Mouse (Mus musculus) mesoderm, embryonic 11.5 days (tissue): Measurements from ENCODE around the gene Bcl7c.

Experiments
- DNase-seq: peaks from one replicate; pipeline ENCODE4 v3.0.0-alpha.2; 2012; ENCODE audit warnings: low read depth, low spot score

Gene Bcl7c

DNA sequence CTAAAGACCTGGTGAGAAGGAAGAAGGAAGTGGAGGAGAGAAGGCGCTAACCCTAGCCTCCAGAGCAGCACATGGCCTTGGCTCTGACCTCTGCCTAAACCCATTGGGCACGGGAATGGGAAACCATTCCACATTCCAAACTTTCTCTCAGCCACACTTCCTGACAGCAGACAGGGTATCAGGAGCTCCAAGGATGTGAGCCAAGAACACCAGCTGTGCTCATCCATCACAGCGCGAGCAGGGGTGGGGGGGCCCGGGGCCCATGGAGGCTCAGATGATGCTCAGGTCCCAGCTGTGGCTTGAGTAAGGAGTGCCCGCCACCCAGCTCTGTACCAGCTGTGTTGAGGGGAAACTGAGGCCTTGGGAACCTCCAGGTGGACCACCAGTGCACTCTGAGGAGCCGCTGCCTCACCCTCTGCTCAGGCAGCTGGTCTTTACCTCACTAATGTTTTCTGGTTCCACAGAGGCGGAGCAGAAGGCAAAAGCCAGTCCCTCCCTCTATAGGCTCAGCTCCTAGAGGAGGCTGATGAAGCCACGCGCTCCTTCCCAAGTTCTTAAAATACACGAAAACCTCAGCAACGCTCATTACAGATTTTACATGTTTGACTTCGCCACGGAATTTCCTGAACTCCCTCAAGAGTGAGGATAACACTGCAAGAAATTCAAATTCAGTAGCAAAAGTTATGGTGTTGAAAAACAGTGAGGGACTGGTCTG lies 23.3 kb downstream of the Bcl7c start:
- peak; percentile 49 for DNase-seq

DNA sequence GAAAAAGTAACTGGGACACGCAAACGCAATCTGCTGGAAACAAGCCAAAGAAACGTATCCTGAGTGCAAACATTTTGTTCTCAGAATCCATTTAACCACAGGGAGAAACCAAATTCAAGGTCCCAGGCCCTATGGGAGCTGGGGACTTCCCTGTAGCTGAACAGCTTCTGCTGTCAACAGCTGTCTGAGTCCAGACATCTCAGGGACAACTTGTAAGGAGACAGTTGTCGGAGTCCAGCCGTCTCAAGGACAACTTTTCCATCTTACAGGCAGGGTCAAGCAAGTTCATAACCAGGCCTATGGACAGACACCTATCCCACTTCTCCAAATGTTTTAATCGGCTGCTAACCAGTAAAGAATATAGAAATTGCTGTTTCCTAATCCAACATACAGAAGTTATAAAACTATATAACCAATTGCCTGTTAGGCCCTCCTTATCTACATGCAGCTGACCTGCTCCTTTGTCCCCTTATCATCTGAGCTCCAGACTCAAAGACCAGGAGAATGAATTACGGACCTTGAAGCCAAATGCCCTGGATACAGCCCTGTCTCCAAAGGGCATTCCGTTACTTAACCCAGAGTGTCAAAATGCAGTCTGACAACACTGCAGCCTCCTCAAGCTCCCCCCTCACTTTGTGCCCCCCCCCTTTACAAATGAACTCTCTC lies 26.7 kb downstream of the Bcl7c start:
- DNase-seq, result no peak

DNA sequence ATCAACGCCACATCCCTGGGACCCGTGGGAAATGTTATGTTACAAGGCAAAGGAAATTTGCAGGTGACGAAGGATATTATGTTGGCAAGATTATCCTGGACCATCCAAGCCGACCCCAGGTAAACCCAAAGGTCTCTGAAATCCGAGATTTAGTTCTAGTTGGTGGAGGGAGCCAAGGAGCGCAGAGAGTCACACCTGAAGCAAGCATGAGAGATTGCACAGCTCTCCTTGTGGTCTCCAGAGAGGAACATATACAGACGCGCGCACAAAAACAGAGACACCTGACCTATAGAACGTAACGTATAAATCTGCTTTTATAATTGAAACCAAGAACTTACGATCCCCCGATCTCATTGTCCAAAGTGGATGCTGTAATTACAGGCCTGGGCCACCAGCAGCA lies 28.2 kb downstream of the Bcl7c start:
- DNase-seq, result no peak

DNA sequence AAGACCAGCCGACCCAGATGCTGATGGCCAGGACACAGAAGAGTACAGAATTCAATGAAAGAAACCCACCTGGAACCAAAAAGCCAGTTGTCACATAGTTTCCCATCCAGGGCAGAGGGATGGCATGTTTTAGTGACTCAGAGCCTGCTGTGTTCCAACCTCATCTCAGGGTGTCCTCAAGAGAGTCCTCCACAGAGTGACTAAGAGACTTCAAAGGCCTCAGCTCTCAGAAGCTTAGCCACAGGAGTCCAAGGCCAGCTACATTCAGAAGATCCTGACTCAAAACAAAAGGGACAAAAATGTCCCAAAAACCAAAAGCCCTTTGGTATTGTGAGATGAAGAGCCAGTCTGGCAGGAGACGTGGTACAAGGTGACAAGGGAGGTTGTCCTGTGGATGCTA lies 29.9 kb downstream of the Bcl7c start:
- DNase-seq, result no peak

DNA sequence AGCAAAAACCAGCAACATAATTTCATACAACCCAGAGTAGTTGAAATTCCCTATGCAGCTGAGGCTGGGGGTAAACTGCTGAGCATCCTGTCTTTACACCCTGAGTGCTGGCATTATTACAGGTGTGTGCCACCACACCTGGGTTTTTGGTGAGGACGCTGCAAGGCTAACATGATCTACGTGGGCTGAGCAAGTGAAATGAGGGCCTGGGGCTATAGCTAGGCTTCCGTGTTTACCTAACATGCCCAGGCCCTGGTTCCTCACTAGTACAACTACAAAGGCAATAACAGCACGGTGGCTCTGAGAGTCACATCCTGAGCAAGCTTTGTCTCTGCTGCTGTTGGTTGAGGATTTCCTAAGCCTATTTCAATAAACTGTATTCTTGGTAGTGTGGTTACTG lies 31.1 kb downstream of the Bcl7c start:
- DNase-seq, result no peak

DNA sequence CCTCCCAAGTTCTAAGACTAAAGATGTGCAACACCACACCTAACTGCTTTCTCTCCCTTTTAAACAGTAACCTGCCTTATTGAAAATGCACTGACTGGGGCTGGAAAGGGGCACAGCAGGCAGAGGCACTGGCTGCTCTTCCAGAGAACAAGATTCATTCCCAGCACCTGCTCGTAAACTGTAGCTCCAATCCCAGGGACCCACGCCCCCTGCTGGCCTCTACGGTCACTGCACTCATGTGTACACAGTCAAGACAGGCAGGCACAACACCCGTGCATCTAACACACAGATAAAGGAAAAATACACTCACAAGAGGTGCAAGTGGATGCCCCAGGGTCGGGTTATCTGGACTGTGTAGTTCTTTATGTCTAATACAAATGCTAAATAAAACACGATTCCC lies 31.7 kb downstream of the Bcl7c start:
- DNase-seq, result peak; percentile 57

DNA sequence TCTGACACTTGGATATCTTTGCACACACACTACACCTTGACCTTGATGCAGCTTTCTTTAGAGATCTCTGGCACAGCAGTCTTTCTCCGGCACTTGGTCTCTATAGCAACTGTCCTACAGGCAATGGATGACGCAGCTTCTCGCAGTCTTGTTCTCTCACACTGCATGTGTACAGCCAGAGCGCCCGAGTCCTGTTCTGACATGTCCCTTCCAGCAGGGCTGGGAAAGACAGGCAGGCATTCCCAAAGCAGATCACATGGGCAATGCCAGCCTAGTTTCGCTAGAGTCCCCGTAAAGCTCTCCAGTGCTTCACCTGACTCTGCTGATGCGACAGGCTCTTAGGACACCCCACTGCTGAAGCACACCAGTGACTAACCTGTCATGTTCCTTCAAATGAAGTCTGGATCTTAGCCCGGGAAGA lies 33.3 kb downstream of the Bcl7c start:
- DNase-seq, result no peak

DNA sequence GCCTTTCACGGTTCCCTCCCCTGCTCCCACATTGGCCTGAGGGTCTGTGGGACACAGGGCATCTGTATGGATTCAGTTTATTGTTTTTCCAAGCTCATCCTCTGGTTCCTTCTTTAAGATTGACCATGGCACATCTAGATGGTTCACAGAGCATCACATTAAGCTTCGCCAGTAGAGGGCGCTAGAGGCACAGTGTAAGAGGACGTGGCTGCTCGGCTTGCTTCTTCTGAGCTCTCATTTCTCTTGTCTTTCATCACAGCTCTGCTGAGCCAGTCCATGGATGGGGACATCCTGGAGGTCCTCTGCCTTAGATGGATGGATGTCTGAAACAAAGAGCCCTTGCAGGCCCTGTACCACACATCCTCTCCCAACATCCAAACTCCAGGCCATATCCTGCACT lies 33.8 kb downstream of the Bcl7c start:
- peak; percentile 92 for DNase-seq

DNA sequence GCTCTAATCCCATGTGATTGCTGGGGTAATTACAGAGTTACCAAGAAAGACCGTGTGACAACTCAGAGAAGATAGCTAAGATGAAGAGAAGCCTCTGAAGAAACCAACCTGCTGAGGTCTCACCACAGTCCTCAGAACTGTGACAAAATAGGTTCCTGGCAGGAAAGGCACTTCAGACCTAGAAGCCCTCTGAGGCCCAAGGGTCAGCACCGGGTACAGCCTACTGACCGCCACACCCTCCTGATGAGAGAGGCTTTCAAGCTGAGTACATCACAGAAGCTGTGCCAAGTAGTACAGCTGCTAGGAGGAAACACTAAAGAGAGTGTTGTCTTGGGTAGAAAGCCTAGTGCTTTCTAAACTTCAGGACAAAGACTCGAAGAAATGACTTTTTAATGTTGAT lies 36.0 kb downstream of the Bcl7c start:
- DNase-seq, result no peak

DNA sequence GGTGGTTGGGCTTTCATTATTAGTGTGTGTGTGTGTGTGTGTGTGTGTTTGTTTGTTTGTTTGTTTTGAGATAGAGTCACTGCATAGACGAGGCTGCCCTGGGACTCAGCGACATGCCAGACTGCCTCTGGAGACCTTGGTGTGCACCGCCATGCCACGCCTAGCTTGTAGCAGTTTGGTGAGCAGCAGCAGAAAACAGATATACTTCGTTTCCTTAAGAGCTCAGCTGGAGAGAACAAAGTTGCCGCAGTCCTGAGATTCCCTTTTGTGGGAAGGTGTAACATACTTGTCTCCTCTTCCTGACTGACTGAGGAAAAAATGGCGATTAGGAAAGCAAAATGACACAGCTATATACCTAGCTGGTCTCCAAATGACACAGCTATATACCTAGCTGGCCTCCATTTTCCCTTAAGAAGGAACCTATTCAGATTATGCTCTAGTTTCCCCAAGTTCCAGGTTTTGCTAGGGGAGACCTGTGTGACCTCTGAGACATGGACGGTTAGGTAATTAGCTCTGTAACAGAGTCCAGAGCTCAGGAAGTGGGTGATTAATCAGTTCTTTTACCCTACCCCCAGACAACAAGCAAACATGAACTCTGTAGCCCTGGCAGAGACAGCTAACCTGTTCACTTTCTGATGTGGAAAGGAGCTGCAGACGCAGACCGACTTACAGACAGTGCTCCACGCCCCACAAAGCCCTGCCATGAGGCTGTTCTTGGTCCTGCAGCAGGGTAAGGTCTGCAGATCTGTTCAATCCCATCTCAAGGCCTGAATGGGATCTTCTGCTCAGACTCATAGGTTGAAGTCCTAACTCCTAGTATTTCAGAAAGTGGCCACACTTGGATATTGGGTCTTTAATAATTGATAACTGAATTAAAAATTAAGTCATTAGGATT lies 36.6 kb downstream of the Bcl7c start:
- DNase-seq, result no peak

DNA sequence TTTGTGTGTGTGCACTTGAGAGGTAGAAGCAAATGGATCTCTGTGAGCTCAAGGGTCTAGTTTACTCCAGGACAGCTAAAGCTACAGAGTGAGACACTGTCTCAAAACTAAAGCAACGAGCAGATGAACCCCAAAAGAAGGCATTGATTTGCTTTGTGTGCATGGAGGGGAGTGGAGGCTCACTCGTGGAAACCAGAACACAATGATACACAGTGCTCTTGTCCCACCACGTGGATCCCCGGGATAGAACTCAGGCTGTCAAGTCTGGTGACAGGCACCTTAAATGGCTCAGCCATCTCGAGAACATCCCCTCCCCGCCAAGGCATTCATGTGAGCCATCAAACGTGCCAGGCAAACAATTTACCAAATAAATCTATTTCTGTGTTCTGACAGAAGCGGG lies 41.6 kb downstream of the Bcl7c start:
- no peak for DNase-seq

DNA sequence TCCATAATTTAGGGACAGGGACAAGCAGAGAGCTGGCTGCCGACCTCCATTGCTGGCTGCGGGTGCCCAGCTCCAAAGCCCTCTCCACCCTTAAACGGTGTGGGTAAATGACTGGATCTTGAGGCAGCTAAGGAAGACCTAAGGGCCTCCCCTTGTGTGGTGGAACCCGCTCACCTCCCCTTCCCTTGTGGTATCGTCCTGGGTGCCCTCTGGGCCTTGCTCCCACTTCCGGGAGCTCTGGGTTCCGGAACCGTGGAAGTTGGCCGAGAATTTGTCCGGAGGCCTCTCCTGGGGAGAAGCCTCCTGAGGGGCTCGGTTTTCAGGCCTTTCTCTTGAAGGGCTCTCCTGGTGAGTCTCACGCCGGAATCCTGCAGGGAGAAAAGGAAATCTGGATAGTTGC lies 42.1 kb downstream of the Bcl7c start:
- DNase-seq, result no peak

DNA sequence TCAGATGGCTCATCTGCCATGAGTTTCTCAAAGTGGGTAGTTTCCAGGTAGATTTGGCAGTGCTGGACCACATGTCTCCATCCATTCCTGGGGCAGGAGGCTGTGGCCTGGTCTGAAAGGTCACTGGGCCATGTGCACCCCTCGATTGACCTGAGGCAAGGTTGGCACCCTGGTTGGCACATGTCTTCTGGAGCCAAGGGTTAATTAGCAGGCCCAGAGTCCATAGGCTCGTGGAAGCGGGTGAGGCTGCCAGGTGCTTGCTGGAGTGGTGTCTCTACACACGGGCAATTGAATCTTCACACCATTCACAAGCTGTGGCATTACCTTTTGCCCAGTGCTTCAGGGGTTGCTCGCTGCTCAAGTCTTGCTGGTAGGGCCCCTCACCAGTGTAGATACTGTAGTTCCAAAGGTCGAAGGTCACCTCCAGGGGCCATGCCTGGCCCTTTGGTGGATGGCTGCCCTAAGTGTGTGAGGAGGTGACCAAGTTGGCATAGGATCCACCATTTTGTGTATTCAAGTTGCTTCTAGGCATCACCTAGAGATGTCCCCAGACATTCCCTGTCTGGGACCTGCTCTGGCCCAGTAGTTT lies 42.6 kb downstream of the Bcl7c start:
- no peak for DNase-seq

DNA sequence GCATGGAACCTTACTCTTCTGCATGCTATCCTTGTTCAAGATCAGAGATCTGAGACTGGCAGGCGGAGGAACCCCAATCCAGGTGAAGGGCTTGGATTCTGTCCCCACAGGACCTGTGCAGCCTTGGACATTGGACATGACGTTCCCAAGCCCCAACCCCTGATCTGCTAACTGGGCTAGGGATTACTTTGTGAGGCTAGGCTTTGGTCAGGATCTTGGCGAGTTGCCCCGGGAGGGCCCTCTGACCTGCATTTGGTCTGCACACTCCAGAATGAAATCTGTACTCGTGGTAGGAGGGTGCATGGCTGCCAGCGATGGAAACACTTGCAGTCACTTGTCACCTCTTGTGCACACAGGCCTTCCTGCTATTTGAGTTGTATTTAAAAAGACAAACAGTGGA lies 45.8 kb downstream of the Bcl7c start:
- DNase-seq, result no peak

DNA sequence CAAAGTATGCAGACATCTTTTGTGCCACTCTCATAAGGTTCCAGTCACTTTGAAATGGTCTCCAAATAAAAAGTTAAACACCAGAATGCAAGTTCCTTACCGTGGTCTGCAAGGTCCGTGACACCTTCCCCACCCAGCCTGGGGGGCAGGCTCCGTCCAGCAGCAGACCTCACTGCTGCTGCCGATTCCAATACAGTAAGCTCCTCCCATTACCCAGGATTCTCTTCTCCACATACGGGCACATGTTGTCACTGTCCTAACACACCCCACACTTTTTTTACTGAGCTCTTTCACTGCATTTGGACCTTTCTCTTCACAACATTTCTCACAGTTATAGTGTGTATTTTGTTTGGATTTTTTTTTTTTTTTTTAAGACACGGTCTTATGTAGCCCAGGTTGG lies 46.9 kb downstream of the Bcl7c start:
- no peak for DNase-seq

DNA sequence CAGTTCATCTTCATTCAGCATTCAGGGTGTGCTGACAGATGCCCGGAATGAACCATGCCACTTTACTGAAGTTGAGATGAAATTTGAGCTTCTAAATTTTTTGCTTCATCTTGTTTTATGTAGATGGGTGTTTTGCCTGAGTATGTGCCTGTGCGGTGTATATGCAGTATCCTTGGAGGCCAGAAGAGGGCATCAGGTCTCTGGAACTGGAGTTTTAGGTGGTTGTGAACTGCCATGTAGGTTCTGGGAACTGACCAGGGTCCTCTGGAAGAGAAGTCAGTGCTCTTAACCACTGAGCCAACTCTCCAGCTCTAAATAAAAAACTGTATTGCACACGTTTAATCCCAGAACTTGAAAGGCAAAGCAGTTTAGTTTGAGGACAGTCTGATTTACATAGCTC lies 47.9 kb downstream of the Bcl7c start:
- DNase-seq, result no peak

DNA sequence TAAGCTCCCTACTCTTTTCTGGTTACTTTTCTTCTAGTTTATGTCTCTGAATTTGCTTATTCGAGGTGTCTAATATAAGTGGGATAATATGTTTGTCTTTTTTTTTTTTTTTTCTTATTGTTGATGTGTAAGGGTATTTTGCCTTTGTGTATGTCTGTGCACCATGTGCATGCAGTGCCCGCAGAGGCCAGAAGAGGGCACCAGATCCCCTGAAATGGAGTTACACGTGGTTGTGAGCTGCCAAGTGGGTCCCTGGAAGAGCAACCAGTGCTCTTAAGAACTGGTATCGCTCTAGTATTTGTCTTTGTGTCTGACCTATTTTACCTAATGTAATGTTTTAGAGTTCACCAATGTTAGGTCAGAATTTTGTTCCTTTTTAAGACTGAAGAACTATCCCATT lies 51.8 kb downstream of the Bcl7c start:
- DNase-seq, result peak; percentile 74

DNA sequence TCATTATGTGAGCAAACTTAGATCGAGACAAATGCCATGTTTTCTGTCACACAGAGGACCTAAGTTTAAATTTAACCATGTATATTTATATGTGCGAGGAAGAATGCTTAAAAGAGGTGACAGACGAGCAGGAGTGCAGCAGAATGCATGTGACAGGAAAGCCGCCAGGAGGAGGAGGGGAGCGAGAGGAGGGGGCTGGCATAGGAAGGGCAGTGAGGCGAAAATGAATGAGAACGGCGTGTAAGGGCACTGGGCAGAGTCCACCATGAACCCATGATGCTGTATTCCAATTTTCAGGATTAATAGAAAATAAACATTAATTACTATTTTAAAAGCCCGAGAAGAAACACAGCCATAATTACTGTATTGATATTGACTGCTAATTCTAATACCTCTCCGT lies 54.4 kb downstream of the Bcl7c start:
- DNase-seq, result no peak

DNA sequence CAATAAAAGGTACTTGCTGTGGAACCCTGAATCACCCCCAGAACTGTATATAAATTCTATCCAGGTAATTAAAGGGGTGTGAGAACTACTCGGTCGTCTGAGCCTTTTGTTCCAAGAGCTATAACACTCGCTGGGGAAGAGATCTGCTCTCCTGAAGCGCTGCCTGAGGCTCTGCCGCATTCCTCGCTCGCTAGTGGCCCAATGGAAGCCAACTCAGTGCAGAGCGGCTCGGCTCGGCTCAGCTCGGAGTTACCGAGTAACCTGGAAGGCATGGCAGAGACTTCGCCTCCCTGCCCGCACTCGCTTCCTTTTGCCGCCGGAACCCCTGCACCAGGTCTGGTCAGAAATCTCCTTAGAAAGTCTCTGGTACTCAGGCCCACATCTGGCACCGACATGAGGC lies 56.7 kb downstream of the Bcl7c start:
- DNase-seq, result peak; percentile 18

DNA sequence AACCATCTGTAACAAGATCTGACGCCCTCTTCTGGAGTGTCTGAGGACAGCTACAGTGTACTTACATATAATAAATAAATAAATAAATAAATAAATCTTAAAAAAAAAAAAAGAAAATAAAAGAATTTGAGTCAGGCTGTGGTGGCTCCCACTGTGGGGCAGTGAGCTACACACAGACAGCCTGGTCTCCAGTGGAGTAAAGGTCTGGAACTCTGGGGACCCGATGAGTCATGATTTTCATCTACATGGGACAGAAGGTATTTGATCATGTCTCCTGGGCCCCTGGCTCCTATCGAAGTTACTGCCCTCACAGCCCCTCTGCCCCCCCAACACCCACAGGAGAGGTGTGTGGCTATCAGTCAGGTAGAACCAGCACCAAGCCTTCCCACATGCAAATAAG lies 57.1 kb downstream of the Bcl7c start:
- no peak for DNase-seq

DNA sequence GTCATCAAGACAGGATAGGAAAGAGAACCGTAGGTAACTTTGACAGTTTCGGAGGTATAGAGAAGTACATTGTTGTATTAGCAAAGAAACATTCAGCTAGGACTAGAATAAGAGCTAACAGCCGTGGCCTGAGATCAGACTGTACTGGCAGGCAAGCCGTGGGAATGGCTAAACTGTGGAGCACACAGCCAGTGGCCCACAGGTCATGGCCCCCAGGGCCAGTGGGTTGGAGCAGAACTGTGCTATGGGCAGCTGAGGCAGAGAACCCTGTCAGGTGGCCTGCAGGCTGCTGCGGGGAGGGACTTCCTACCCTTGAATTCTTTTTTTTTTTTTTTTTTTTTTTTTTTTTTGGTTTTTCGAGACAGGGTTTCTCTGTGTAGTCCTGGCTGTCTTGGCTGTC lies 59.5 kb downstream of the Bcl7c start:
- DNase-seq, result no peak

DNA sequence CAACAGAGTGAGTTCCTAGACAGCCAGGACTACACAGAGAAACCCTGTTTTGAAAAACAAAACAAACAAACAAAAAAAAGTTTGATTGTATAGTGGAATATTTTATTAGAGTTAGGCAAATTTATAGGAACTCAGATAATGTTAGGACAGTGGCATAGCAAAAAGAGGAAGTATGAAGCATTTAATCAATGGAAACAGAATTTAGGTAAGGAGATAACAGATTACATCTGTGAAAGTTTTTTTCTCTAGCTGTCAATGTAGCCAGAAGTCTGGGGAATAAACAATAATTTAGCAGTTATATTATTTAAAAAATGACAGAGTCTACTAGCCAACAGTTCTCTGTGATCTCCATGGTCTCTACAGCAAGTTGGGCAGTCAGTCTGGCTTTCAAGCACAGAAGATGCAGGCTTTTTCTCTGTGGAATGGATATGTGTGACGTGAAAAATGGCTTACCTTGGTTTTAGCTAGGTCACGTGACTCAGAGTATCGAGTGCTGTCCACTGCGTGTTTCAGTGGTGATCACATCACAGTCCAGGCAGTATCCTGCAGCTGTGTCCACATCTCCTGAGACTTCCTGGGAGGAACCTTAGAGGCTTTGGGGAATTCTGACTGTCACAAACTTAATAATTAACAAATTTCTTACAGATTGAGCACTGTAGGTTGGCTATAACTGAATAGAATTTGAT lies 60.1 kb downstream of the Bcl7c start:
- DNase-seq, result no peak
